Mouse (Mus musculus) ovary, postnatal 14 days (tissue): ENCODE data around the gene Atp8b4.

Source experiments
- DNase-seq: peaks from one replicate; pipeline ENCODE4 v3.0.0; 2022; ENCODE audit warnings: low spot score

The Atp8b4 gene

GRCm38 (mm10) chr2:126432481-126433066 is 67.9 kb downstream of the Atp8b4 start:
- DNase-seq: no peak

- peak; percentile 50 for DNase-seq
These were observed 71.2 kb downstream of the Atp8b4 start for GRCm38 (mm10) chr2:126429282-126429681.

- no peak for DNase-seq
These were observed 75.3 kb downstream of the Atp8b4 start for GRCm38 (mm10) chr2:126425223-126425622.

- DNase-seq: no peak
These were observed 75.8 kb downstream of the Atp8b4 start for GRCm38 (mm10) chr2:126424714-126425113.

- DNase-seq: no peak
These were observed 79.6 kb downstream of the Atp8b4 start for GRCm38 (mm10) chr2:126420901-126421300.

- no peak for DNase-seq
These were observed 81.6 kb downstream of the Atp8b4 start for GRCm38 (mm10) chr2:126418916-126419315.

GRCm38 (mm10) chr2:126416772-126417171 is 83.7 kb downstream of the Atp8b4 start:
- no peak for DNase-seq

GRCm38 (mm10) chr2:126415981-126416380 is 84.5 kb downstream of the Atp8b4 start:
- no peak for DNase-seq

GRCm38 (mm10) chr2:126412759-126413158 is 87.7 kb downstream of the Atp8b4 start:
- no peak for DNase-seq

GRCm38 (mm10) chr2:126399454-126399853 is 101.0 kb downstream of the Atp8b4 start:
- no peak for DNase-seq

GRCm38 (mm10) chr2:126399017-126399416 is 101.5 kb downstream of the Atp8b4 start:
- DNase-seq: no peak

- DNase-seq: no peak
These were observed 102.3 kb downstream of the Atp8b4 start for GRCm38 (mm10) chr2:126398216-126398615.

GRCm38 (mm10) chr2:126397513-126397912 is 103.0 kb downstream of the Atp8b4 start:
- no peak for DNase-seq

GRCm38 (mm10) chr2:126394924-126395323 is 105.5 kb downstream of the Atp8b4 start:
- no peak for DNase-seq

GRCm38 (mm10) chr2:126387458-126388037 is 112.9 kb downstream of the Atp8b4 start:
- DNase-seq: no peak

GRCm38 (mm10) chr2:126386056-126386455 is 114.4 kb downstream of the Atp8b4 start:
- no peak for DNase-seq

GRCm38 (mm10) chr2:126380300-126380699 is 120.2 kb downstream of the Atp8b4 start:
- DNase-seq: no peak

GRCm38 (mm10) chr2:126371634-126372033 is 128.8 kb downstream of the Atp8b4 start:
- no peak for DNase-seq

- no peak for DNase-seq
These were observed 130.7 kb downstream of the Atp8b4 start for GRCm38 (mm10) chr2:126369815-126370214.

- DNase-seq: no peak
These were observed 136.4 kb downstream of the Atp8b4 start for GRCm38 (mm10) chr2:126363745-126364725.

GRCm38 (mm10) chr2:126363050-126363744 is 137.3 kb downstream of the Atp8b4 start:
- DNase-seq: peak; percentile 90

GRCm38 (mm10) chr2:126361131-126361810 is 139.2 kb downstream of the Atp8b4 start:
- no peak for DNase-seq
